Mouse (Mus musculus) brain, embryonic 14.5 days (tissue): Measurements from ENCODE around the gene Nr0b2.

Experiments used
- CTCF ChIP-seq: fragments of 200-500 bp; IDR thresholded peaks from 2 replicates; pipeline ENCODE4 v1.5.1; 2012; ENCODE audit warnings: inconsistent platforms, mild to moderate bottlenecking, moderate library complexity, borderline replicate concordance; ENCODE audit not compliant: insufficient read depth, insufficient read length; ENCODE audit errors: extremely low read depth
- POLR2A ChIP-seq: fragments of 200-500 bp; IDR thresholded peaks from 2 replicates; pipeline ENCODE4 v1.6.1; 2012; ENCODE audit warnings: mild to moderate bottlenecking, inconsistent platforms, borderline replicate concordance; ENCODE audit not compliant: poor library complexity, insufficient read depth, insufficient read length, severe bottlenecking; ENCODE audit errors: extremely low read depth

GRCm38 (mm10) chr4:133603056-133603455 lies 49.9 kb downstream of the Nr0b2 start:
- TF ChIP-seq CTCF: no peak
- no peak for TF ChIP-seq POLR2A
